Mouse (Mus musculus) left cerebral cortex, postnatal 10 days (tissue): ENCODE results near the gene Gm21988. TPM values are rescaled to one million over a fixed set of nuclear protein-coding genes. Genes with fewer than 3 reads are reported as not detected.

Experiments used
- DNase-seq, 2 experiments: peaks; one replicate each; pipeline ENCODE4 v3.0.0; 2021 to 2022; ENCODE audit warnings: low spot score in 2 of 2, mixed read lengths in 1 of 2; ENCODE audit errors: extremely low spot score in 1 of 2
- intact Hi-C: fragments of 180-260 bp; cut with DNase I; formaldehyde crosslinking; loops from one replicate; pipeline ENCODE4 v1.15.1; 2025
- total RNA-seq, 2 experiments: library from RNA; stranded (reverse); gene quantifications; 2 replicates each; pipeline ENCODE4 v1.2.3; 2021

Gm21988 gene
- 1 to 10 TPM; 6.0 to 8.7 TPM for total RNA-seq

GRCm38 (mm10) chr11:70239541-70240279, at the start of gene Gm21988, which contains the start of gene Rnasek:
Gm21988 (minus strand) TSS chr11:70239830.
Rnasek (minus strand) TSS chr11:70239842.
- intact Hi-C loops, result no loop called here

GRCm38 (mm10) chr11:70289236-70289635, 49.6 kb upstream of the Gm21988 start:
- intact Hi-C loops, result no loop called here
- DNase-seq, result peak; percentile 15 to 73

More at GRCm38 (mm10) chr11:70239541-70240279, at the start of gene Gm21988, which contains the start of gene Rnasek:
- DNase-seq, result peak; percentile 80 to 83

GRCm38 (mm10) chr11:70288102-70288501, 48.5 kb upstream of the Gm21988 start:
- no peak for DNase-seq
- intact Hi-C loops, result no loop called here

GRCm38 (mm10) chr11:70285686-70286085, 46.1 kb upstream of the Gm21988 start:
- no peak for DNase-seq
- intact Hi-C loops, result no loop called here

GRCm38 (mm10) chr11:70284757-70285156, 45.1 kb upstream of the Gm21988 start:
- intact Hi-C loops, result no loop called here
- no peak for DNase-seq

- intact Hi-C loops, result no loop called here
- no peak for DNase-seq
Measured at GRCm38 (mm10) chr11:70283666-70284065, 44.0 kb upstream of the Gm21988 start.

GRCm38 (mm10) chr11:70280441-70280840, 40.8 kb upstream of the Gm21988 start:
- peak; percentile 8 to 68 for DNase-seq
- intact Hi-C loops, result no loop called here

GRCm38 (mm10) chr11:70278961-70279360, 39.3 kb upstream of the Gm21988 start:
- DNase-seq, result no peak
- intact Hi-C loops, result no loop called here

- no peak for DNase-seq
- intact Hi-C loops, result no loop called here
Measured at GRCm38 (mm10) chr11:70271641-70272040, 32.0 kb upstream of the Gm21988 start.

GRCm38 (mm10) chr11:70266405-70266804, 26.8 kb upstream of the Gm21988 start:
- no peak for DNase-seq
- intact Hi-C loops, result no loop called here

GRCm38 (mm10) chr11:70265819-70266218, 26.2 kb upstream of the Gm21988 start:
- intact Hi-C loops, result no loop called here

GRCm38 (mm10) chr11:70265252-70265651, 25.6 kb upstream of the Gm21988 start:
- intact Hi-C loops, result no loop called here
- no peak for DNase-seq

More at GRCm38 (mm10) chr11:70265819-70266218, 26.2 kb upstream of the Gm21988 start:
- DNase-seq, result no peak

- no peak for DNase-seq
- intact Hi-C loops, result no loop called here
Measured at GRCm38 (mm10) chr11:70259035-70259434, 19.4 kb upstream of the Gm21988 start.

- intact Hi-C loops, result loop anchor here (2.0 kb wide), 1 partner anchor 54 kb away; no protein-coding TSS in a partner anchor
- peak in 1 of 2 experiments; percentile 56 for DNase-seq
Measured at GRCm38 (mm10) chr11:70254931-70255531, 15.4 kb upstream of the Gm21988 start, which contains the start of gene Alox12. Alox12 (minus strand) TSS chr11:70255353.

GRCm38 (mm10) chr11:70254337-70254736, 14.7 kb upstream of the Gm21988 start:
- intact Hi-C loops, result loop anchor here (2.0 kb wide), 1 partner anchor 54 kb away; no protein-coding TSS in a partner anchor
- DNase-seq, result no peak

GRCm38 (mm10) chr11:70251853-70252252, 12.2 kb upstream of the Gm21988 start:
- intact Hi-C loops, result no loop called here
- no peak for DNase-seq

GRCm38 (mm10) chr11:70250150-70250549, 10.5 kb upstream of the Gm21988 start:
- intact Hi-C loops, result no loop called here
- no peak for DNase-seq

GRCm38 (mm10) chr11:70247136-70247845, 7.7 kb upstream of the Gm21988 start:
- intact Hi-C loops, result no loop called here
- DNase-seq, result peak in 1 of 2 experiments; percentile 64

GRCm38 (mm10) chr11:70242591-70242990, 3.0 kb upstream of the Gm21988 start:
- DNase-seq, result no peak
- intact Hi-C loops, result no loop called here
